Mouse (Mus musculus): Measurements from ENCODE around the gene Aloxe3.

Aloxe3 gene

DNA sequence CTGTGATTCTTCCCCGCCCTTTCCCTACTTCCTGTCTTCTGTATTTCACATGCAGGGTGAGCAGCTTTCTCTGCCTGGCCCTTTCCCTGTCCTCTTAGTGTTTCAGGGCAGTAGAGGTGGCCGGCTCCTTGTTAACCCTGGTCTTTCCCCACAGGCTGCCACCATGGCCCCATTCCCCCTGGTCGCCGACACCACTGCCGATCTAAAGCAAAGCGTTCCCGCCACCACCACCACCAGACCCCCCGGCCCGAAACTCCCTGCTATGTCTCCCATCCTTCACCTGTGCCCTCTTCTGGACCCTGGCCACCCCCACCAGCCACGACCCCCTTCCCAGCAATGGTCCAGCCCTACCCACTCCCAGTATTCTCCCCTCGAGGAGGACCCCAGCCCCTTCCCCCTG is 19.4 kb upstream of the Aloxe3 start:
- in situ Hi-C loops (cut with MboI, MseI), result loop anchor here (25.0 kb wide), 1 partner anchor 906 kb away; the partner anchor contains the start of genes Acadvl, Dlg4 and Dvl2

DNA sequence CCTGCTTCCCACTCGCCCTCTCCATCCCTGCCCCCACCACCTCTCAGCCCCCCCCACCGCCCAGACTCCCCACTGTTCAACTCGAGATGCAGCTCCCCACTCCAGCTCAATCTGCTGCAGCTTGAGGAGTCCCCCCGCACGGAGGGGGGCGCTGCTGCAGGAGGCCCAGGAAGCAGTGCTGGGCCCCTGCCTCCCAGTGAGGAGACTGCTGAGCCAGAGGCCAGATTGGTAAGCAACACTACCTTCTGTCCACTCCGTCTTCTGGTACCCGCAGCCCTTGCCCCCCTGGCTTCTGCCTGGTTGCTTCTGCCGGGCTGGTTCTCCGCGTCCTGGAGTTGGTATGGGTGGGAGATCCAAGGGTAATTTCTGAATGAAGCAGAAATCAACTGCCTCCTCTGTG is 18.9 kb upstream of the Aloxe3 start:
- in situ Hi-C loops (cut with MboI, MseI), result loop anchor here (25.0 kb wide), 1 partner anchor 905 kb away; the partner anchor contains the start of genes Acadvl, Dlg4 and Dvl2

DNA sequence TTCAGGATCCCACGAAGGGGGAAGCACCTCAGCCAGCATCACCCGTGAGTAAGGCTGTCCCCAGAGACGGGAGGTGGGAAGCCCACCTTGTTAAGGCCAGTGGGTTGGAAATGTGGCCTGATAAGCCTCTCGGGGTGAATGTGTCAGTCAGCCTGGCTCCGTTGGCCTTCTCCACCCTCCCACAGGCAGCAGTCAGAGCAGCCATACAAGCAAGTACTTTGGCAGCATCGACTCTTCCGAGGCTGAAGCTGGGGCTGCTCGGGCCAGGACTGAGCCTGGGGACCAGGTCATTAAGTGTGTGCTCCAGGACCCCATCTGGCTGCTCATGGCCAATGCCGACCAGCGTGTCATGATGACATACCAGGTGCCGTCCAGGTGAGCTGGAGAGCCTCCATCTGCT is 18.0 kb upstream of the Aloxe3 start:
- in situ Hi-C loops (cut with MboI, MseI), result loop anchor here (25.0 kb wide), 1 partner anchor 905 kb away; the partner anchor contains the start of genes Acadvl, Dlg4 and Dvl2

DNA sequence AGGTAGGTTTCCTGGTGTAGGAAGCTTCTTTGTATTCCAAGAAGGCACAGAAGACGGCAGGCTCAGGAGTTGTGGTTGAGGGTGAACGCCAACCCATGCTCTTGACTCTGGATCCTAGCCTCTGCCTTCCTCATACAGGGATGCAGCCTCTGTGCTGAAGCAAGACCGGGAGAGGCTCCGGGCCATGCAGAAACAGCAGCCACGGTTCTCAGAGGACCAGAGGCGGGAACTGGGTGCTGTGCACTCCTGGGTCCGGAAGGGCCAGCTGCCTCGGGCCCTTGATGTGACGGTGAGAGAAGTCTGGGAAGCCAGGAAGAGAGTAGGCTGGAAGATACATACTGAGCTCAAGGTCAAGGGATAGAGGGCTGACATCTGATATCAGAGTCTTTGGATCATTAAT is 17.5 kb upstream of the Aloxe3 start:
- in situ Hi-C loops (cut with MboI, MseI), result loop anchor here (25.0 kb wide), 1 partner anchor 904 kb away; the partner anchor contains the start of genes Acadvl, Dlg4 and Dvl2

DNA sequence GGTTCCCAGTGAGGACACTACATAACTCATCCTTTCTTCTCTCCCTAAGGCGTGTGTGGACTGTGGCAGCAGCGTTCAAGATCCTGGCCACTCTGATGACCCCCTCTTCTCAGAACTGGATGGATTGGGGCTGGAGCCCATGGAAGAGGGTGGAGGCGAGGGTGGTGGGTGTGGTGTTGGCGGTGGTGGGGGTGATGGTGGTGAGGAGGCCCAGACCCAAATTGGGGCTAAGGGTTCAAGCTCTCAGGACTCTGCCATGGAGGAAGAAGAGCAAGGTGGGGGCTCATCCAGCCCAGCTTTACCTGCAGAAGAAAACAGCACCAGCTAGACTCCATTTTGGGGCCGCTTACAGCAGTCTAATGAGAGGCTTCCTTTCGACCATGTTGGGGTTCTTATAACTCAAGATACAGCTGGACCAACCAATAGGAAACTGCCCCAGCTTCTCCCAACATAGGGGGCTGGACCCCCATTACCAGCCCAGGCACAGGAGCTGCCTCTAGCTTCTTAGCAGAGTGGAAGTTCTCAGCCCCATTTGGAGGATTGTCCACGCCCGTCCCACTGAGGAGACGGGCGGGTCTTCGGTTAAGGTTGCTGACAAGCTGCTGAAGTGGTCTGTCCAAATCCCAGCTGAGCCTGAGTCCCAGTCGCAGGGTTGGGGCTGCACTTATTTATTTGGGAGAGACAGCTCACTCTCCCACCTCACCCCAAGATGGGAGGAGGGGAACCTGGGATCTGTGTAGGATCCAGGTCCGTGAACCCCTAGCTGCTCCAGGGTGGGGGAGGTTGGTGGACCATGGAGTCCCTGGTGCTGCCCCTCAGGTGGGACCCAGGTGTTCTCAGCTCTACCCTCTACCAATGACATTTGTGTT is 16.4 kb upstream of the Aloxe3 start:
- in situ Hi-C loops (cut with MboI, MseI), result loop anchor here (25.0 kb wide), 1 partner anchor 903 kb away; the partner anchor contains the start of genes Acadvl, Dlg4 and Dvl2

DNA sequence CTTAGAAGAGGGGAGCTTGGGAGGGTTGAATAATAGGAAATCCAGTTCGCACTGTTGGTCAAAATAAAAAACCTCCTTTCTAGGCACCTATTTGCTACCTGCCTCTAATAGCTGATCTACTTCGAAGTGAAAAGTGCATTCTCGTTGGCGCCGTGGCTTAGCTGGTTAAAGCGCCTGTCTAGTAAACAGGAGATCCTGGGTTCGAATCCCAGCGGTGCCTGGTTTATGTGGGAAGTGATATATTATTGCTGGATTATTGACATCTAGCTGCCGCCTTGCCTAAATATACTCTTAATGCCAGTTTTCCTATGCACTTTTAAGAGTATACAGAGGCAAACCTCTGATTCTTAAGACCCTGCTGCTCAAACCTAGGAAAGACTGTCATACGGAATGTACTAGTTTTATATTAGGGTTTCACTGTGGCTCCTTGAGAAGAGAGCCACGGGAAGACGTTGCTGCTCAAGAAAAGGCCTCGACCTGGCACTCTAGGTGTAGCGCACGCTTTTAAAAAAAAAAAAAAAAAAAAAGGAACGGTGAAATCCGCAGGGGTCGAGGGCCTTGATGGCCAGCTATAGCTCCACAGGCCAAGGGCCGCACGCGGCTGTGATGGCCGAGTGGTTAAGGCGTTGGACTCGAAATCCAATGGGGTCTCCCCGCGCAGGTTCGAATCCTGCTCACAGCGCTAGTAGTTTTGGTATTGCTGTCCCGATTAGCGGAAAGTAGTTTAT is 15.2 kb upstream of the Aloxe3 start:
- in situ Hi-C loops (cut with MboI, MseI), result loop anchor here (25.0 kb wide), 1 partner anchor 902 kb away; the partner anchor contains the start of genes Acadvl, Dlg4 and Dvl2

DNA sequence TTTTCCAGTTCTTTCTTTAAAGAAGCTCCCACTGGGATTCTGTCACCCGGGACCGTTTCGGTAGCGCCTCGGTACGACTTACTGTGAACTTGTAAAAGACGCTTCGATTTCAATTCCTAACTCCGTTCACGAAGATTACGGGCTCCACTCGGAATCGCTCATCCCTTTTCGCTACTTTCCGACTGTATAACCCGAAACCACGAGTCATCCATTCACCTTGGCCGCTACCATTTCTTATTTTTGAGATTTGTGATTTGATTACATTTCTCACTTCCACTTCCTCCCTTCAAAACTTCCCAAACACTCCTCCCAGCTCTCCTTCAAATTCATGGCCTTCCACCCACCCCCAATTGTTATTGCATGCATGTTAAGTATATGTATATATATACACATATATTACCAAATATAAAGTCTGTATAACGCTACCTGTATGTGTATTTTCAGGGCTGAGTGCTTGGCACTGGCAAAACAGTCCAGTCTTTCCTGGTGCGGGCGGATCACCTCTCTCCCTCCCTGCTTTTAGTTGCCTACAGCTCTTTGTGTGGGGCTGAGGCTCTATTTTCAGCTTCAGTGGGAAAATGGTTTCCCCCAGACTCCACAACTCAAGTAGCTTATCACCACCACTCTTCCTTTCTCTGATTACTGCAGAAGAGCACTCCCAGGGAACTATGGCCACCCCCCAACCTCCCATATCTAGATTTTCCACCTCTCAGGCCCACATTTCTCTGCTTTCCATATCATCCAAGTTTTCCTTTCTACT is 14.5 kb upstream of the Aloxe3 start:
- in situ Hi-C loops (cut with MboI, MseI), result loop anchor here (25.0 kb wide), 1 partner anchor 901 kb away; the partner anchor contains the start of genes Acadvl, Dlg4 and Dvl2

DNA sequence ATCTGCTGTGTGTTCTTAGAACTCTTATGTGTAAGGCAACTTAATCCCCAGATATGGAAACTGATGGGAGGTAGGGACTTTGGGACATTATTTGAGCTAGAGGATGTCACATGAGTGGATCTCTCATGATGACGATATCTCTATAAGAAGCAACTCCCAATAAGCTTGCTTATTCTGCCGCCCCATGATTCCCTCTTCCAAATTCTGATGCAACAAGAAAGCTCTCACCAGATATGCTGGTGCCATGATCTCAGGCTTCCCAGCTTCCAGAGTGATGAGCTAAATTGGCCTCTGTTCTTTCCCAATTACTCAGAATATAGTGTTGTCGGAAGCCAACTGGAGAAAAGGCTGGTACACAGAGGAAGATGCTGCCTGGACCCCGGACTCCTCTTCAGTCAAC is 13.8 kb upstream of the Aloxe3 start:
- in situ Hi-C loops (cut with MboI, MseI), result loop anchor here (25.0 kb wide), 1 partner anchor 900 kb away; the partner anchor contains the start of genes Acadvl, Dlg4 and Dvl2

DNA sequence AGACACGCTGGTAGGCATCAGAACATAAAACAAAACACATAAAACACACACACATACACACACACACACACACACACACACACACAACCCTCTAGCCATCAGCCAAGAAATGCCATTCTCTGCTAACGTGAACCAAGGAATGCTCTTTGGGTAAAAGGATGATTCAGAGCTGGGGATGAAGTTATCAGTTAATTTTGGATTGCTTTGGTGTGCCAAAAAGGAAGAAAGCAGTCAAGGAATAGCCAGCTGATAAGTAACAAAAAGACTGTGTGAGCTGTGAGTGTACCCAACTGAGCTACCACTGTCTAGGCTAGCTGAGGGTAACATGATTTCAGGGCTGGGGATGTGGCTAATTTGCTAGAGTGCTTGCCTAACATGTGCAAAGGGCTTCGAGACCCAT is 11.7 kb upstream of the Aloxe3 start:
- in situ Hi-C loops (cut with MboI, MseI), result loop anchor here (25.0 kb wide), 1 partner anchor 898 kb away; the partner anchor contains the start of genes Acadvl, Dlg4 and Dvl2

DNA sequence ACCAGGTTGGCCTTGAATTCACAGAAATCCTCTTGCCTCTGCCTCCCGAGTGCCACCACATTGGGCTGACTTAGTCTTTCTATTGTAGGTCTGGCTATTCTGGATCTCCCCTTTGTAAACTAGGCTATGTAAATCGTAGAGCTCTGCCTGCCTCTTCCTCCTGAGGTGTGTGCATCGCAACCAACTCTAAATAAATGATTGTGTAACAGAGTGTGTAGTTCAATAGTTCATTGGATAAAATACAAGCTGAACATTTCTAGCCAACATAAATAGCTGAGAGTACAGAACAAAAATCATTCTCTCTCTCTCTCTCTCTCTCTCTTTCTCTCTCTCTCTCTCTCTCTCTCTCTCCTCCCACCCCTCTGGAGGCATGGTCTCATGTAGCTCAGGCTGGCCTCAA is 11.1 kb upstream of the Aloxe3 start:
- in situ Hi-C loops (cut with MboI, MseI), result loop anchor here (25.0 kb wide), 1 partner anchor 898 kb away; the partner anchor contains the start of genes Acadvl, Dlg4 and Dvl2

DNA sequence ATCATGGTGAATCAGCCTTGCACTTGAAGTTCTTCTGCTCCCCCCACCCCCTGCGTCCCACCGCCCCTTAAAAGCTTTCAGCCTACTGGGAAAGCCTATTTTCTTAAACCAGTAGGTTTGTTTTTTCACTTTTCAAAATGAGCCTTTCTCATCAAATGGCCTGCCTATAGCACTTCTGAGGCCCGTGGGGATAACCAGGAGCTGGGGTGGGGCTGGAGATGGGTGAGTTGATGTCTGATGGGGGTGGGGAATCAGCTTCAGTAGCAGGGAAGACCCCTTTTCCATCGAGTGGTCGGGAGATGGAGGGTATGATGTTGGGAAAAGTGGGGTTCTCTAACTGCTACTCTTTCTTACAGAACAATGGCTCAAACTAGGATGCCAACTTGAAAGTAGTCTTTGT is 8.9 kb upstream of the Aloxe3 start:
- in situ Hi-C loops (cut with MboI, MseI), result loop anchor here (25.0 kb wide), 1 partner anchor 895 kb away; the partner anchor contains the start of genes Acadvl, Dlg4 and Dvl2

DNA sequence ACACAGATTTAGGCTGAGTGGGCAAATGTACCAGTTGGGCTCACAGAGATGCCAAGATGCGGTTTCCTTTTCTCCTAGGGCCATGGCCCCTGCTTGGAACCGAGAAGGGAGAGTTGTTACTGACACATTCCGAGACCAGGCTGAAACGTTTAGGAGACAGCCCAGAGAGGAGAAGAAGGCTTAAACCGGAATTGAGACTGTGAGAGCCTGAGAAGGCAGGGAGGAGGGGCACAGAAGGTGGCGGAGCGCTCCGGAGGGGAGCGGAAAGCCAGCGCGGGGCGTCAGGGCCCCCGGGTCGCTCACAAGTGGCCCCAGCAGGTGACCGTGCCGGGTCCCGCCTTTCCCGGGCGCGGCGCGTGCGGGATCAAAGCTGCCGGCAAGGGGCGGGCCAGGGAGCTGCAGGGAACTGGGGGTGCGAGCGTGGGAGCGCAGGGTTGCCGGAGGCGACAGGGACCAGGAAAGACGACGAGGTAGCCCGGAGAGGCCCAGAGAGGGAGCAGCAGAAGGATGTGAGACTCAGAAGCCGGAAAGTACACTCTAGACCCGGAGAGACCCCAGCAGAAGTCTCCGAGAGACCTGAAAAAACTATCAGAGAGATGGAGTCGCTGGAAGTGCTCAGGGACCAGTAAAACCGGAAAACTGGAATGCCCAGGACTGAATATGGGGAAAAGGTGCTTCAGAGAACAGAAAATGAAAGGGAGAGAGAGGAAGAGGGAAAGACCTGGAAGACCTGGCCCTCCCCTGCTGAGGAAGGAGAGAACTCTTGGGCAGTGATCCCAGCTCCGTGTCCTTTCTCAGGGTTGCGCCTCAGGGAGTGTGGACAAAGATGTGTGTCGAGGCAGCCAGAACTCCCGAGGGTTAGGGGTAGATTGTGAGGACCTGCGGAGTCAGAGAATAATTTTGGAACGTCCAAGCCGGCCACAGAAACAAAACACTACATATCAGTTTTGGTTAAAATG is 7.7 kb upstream of the Aloxe3 start:
- in situ Hi-C loops (cut with MboI, MseI), result loop anchor here (25.0 kb wide), 1 partner anchor 894 kb away; the partner anchor contains the start of genes Acadvl, Dlg4 and Dvl2

DNA sequence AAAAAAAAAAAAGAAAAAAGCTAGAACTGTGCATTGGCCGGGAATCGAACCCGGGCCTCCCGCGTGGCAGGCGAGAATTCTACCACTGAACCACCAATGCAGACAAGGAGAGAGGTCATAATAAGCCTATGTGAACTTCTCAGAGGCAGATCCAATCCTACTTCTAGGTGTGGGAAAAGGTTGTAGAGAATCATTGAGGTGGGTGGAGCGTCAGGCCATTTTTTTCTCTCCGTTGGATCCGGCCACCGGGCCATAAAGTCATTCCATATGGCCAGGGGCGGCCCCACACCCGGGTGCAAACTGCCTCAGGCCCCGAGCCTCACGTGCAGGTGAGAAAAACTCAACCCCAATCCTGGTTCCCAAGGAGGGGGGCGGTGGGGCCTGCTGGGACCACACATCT is 6.9 kb upstream of the Aloxe3 start:
- in situ Hi-C loops (cut with MboI, MseI), result loop anchor here (25.0 kb wide), 1 partner anchor 894 kb away; the partner anchor contains the start of genes Acadvl, Dlg4 and Dvl2

DNA sequence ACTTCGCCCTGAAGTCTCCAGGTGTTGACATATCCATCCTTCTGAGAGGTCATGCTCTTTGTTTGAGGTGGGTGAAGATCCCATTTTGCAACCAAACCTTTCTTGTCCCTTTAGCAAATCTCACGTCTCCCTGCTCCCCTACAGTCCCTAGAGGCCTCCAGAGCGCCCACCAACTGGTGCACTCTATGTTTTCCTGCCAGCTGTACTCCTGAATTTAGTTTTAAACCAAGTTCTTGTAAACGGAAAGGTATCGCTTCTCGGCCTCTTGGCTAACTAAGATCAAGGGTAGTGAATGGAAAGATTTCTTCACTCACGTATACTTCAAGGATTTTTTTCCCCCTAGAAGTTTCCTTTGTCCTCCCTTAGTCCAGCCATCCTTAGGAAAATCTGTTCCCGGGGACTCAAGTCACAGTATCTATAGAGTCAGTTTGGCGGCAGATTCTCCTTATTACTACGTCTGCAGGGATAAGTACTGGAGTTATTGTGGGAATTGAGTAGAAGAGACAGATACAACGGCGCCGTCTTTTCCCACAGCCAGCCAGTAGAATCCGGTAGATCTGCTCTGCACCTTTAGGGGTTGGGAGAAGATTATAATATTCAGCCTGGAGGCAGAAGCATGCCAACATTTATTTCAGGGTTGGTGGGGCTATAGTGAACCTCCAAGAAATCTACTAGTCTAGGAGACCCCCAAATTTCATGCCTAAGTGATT is 6.1 kb upstream of the Aloxe3 start:
- in situ Hi-C loops (cut with MboI, MseI), result loop anchor here (5.0 to 25.0 kb wide), 3 partner anchors 57 to 893 kb away; partner anchors contain the start of genes Acadvl, Dlg4, Dvl2 and Gucy2e

DNA sequence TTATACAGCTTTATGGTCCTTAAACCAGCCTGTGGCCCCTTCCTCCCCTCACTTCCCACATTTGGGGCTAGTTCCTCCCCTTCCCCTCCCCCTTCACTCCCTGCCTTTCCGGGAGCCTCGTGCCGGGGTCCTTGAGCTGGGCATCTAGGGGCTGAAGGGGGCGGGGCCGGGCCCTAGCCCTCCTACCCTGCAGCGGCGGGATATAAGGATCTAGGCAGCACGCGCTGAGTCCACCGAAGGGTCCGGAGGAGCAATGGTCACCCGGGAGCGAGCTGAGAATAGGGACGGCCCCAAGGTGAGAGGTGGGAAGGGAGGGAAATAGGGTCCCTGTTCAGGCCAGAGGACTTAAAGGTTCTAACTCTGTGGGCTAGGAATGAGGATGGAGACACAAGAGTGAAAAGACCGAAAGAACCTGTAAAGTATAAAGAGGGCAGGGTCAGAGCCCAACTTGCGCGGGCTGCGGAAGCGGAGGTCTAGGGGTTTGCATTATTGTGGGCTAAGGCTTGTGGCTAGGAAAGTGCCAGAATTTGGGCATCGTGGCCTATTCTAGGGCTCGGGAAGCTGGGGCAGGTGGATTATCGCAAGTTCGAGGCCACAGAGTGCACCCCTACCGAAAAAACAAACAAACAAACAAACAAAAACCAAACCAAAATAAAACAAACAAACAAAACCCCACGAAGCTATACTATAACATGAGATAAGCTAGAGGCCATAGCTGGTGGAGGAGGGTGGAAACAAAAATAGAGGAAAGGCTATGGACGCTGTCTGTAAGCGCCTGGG is 5.3 kb upstream of the Aloxe3 start, which contains the start of gene Hes7:
Gene Hes7, plus strand, starts transcription at position 184 of the 780 bp plus-strand sequence.
- in situ Hi-C loops (cut with MboI, MseI), result loop anchor here (5.0 to 25.0 kb wide), 3 partner anchors 58 to 892 kb away; partner anchors contain the start of genes Acadvl, Dlg4, Dvl2 and Gucy2e

DNA sequence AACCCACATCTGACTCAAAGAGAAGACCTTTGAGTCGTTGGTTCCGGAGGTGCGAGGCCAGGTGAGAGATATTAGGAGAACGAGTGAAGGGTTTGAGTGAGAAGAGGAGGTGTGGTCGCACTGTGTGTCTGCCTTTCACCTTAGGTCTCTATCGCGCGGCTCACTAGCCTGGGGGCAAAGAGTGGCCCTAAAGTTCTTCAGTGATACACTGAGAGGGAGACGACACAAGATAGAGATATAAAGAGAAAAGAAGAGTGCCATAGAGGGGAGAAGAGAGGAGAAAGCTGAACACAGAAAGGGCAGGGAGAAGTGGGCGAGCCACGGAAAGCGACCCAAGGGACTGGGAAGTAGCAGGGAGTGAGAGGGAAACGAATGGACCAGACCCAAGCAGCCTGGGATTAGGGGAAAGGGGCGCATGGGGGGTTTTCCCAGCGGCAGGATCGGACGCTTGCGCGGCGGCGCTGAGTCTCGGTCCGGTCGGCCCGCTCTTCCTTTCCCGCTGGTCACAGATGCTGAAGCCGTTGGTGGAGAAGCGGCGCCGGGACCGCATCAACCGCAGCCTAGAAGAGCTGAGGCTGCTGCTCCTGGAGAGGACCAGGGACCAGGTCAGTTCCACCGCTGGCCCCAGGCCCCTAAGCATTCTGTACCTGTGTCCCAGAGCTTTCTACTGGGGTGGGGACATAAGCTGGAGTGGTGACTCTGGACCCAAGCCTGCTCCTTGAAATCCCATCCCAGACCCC is 4.5 kb upstream of the Aloxe3 start:
- in situ Hi-C loops (cut with MboI, MseI), result loop anchor here (5.0 to 25.0 kb wide), 3 partner anchors 59 to 891 kb away; partner anchors contain the start of genes Acadvl, Dlg4, Dvl2 and Gucy2e

All from T-helper 2 cell (primary cell).